Mouse (Mus musculus) midbrain, postnatal 0 days (tissue): ENCODE results near the gene Rapgef1. TPM values are rescaled to one million over a fixed set of nuclear protein-coding genes. Genes with fewer than 3 reads are reported as not detected.
A peak's percentile ranks its signal among the peaks of the same experiment; 100 is the strongest.

Experiments used
- ATAC-seq: fragments of 200-750 bp; cut with Nextera tagmentation; 2 replicates; pipeline ENCODE4 v1.8.0; 2017; ENCODE audit warnings: moderate number of reproducible peaks, mild to moderate bottlenecking, moderate TSS enrichment, moderate library complexity; ENCODE audit not compliant: low FRiP score
- DNase-seq: peaks from one replicate; pipeline ENCODE4 v3.0.0-alpha.2; 2015; ENCODE audit warnings: low spot score
- H3K27ac ChIP-seq: fragments of 300-500 bp; sonication (generic); 2 replicates; pipeline ENCODE4 v1.5.1; 2014; ENCODE audit warnings: low read depth, mild to moderate bottlenecking, low read length, mixed read lengths
- H3K27me3 ChIP-seq: fragments of 300-500 bp; sonication (generic); 2 replicates; pipeline ENCODE4 v1.6.1; 2014; ENCODE audit warnings: low read length, control low read depth, mixed read lengths; ENCODE audit not compliant: insufficient read depth
- H3K36me3 ChIP-seq: fragments of 300-500 bp; sonication (generic); 2 replicates; pipeline ENCODE4 v1.6.1; 2014; ENCODE audit warnings: low read length, control low read depth, mixed read lengths; ENCODE audit not compliant: insufficient read depth
- H3K4me1 ChIP-seq: fragments of 300-500 bp; sonication (generic); 2 replicates; pipeline ENCODE4 v1.6.1; 2014; ENCODE audit warnings: mild to moderate bottlenecking, control low read depth, antibody characterized with exemption, low read length, mixed read lengths; ENCODE audit not compliant: insufficient read depth
- H3K4me2 ChIP-seq: fragments of 300-500 bp; sonication (generic); 2 replicates; pipeline ENCODE4 v1.6.1; 2014; ENCODE audit warnings: low read depth, mild to moderate bottlenecking, low read length, mixed read lengths; ENCODE audit not compliant: poor library complexity, severe bottlenecking
- H3K4me3 ChIP-seq: fragments of 300-500 bp; sonication (generic); 2 replicates; pipeline ENCODE4 v1.5.1; 2014; ENCODE audit warnings: low read depth, mild to moderate bottlenecking, low read length, moderate library complexity
- H3K9ac ChIP-seq: fragments of 300-500 bp; sonication (generic); replicated peaks from 2 replicates; pipeline ENCODE4 v1.6.1; 2014; ENCODE audit warnings: mild to moderate bottlenecking, low read length, moderate library complexity, mixed read lengths; ENCODE audit not compliant: poor library complexity, severe bottlenecking
- H3K9me3 ChIP-seq: fragments of 300-500 bp; sonication (generic); 2 replicates; pipeline ENCODE4 v1.6.1; 2016; ENCODE audit warnings: low read length, control low read depth
- CTCF ChIP-seq: IDR thresholded peaks from 2 replicates; pipeline ENCODE4 v1.5.1; 2016; ENCODE audit warnings: antibody characterized with exemption, mild to moderate bottlenecking
- WGBS: fragments of 180-500 bp; shearing (Covaris S2); extraction: QIAGEN DNeasy Blood & Tissue Kit; methylation state at CpG from one replicate; pipeline ENCODE4 v1.1.7; 2014; 5-methylcytosine and 5-hydroxymethylcytosine counted together
- polyA plus RNA-seq: library from polyadenylated mRNA; unstranded; fragments of >200 nt; fragmentation: Nextera tagmentation; extraction: Ambion mirVana; gene quantifications from 2 replicates; pipeline ENCODE4 v1.2.1, GENCODE M21; 2015
- total RNA-seq: library from RNA; depleted of rRNA; stranded (reverse); fragments of >200 nt; gene quantifications from 2 replicates; pipeline ENCODE4 v1.2.3, GENCODE M21; 2014

The Rapgef1 gene
- total and polyA plus RNA-seq, 2 experiments from 2014 or later, result 16.2 to 109 TPM

DNA sequence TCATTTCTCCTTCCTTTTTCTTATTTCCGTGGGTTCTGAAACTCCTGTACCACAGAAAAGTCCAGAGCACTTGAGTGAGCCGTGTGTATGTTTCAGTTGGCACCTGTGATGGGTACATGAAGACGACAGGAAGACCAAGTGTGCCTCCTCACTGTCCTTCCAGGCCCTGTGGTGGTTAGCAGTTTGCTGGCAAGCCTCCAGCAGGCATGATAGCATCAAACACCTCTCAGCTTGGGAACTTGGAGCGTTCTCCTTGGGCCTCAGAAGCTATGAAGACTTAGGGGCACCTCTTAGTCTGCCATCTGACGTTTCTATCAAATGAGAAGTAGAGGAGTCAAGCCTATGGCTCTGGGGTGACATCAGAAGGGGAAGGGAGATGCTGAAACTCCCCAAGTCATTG lies 99.1 kb downstream of the Rapgef1 start:
- no peak overlapping the region for H3K4me2 ChIP-seq

DNA sequence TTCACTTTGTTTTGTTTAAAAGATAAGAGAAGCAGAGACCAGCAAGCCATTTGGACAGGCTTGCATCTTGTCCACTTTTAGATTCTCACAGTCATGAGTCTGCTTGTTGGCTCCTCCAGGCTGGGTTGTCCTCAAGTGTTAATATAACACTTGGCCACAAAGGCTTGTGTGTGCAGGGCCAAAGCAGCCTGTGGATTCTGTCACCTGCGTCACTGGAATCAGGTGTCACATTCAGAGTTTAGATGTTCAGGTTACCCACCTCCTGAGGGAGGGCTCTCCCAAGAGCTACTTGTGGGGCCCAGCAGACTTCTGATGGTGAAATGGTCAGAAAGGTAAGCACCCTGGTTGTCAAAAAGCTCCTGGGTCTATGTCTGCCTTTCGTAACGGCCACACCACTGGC lies 103.6 kb downstream of the Rapgef1 start:
- WGBS, result 92% methylated on average over 3 of the region's 3 CpGs
- no peaks in the 10 kb centered on the region for H3K9me3 ChIP-seq
- ATAC-seq (no peak), DNase-seq (no peak)
- H3K27me3 ChIP-seq, result no peaks in the 10 kb centered on the region
- peaks cover 62% of the 10 kb centered on the region for H3K36me3 ChIP-seq
- no peak overlapping the region for H3K9ac ChIP-seq
- no peak overlapping the region for H3K4me2 ChIP-seq
- H3K27ac ChIP-seq, result no peak overlapping the region
- no peak for TF ChIP-seq CTCF
- H3K4me1 ChIP-seq, result no peaks in the 10 kb centered on the region
- H3K4me3 ChIP-seq, result no peak overlapping the region

More for the DNA sequence above, 99.1 kb downstream of the Rapgef1 start:
- no peaks in the 10 kb centered on the region for H3K4me1 ChIP-seq
- no peak overlapping the region for H3K9ac ChIP-seq
- H3K27ac ChIP-seq, result no peak overlapping the region
- TF ChIP-seq CTCF, result no peak
- H3K9me3 ChIP-seq, result no peaks in the 10 kb centered on the region
- ATAC-seq (no peak), DNase-seq (no peak)
- H3K27me3 ChIP-seq, result no peaks in the 10 kb centered on the region
- WGBS, result 89% methylated on average over 5 of the region's 5 CpGs
- H3K4me3 ChIP-seq, result no peak overlapping the region
- peaks cover 41% of the 10 kb centered on the region for H3K36me3 ChIP-seq

DNA sequence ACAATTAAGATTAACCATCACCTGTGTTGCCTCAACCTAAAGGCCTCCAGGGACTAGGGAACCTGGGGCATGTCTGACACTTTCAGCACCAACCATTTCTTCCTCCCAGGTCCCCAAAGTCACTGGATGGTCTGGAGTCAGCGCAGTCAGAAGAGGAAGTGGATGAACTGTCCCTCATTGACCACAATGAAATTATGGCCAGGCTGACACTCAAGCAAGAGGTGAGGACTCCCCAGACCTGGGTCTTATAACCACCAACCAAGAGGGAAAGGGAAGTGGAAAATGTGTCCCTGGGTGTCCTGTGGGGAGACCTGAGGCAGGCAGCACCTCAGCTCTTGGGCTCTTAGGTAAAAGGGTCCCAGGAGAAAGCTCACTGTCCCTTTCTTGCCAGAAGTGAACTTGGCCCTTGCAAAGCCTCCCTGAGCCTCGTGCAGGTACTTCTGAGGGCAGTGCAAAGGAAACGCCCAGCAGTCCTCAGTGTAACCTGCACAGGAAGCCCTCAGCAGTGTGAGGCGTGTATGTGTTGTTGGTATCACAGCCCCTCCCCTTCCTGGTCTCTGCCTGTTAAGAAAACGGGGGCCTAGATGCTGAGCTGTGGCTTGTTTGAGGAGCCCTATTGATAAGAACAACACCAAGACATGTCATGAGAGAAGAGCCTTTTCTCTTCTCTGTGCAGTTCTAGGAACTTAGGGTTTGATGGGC lies 105.3 kb downstream of the Rapgef1 start:
- WGBS, result 82% methylated on average over 5 of the region's 5 CpGs
- Histone ChIP-seq H3K4me2 (no peak overlapping the region), H3K36me3 (peaks cover 70% of the 10 kb centered on the region), H3K4me1 (no peaks in the 10 kb centered on the region), H3K4me3 (no peak overlapping the region), H3K9me3 (no peaks in the 10 kb centered on the region), H3K9ac (no peak overlapping the region), H3K27ac (no peak overlapping the region), H3K27me3 (no peaks in the 10 kb centered on the region)
- ATAC-seq, result no peak
- no peak for DNase-seq
- TF ChIP-seq CTCF, result no peak

DNA sequence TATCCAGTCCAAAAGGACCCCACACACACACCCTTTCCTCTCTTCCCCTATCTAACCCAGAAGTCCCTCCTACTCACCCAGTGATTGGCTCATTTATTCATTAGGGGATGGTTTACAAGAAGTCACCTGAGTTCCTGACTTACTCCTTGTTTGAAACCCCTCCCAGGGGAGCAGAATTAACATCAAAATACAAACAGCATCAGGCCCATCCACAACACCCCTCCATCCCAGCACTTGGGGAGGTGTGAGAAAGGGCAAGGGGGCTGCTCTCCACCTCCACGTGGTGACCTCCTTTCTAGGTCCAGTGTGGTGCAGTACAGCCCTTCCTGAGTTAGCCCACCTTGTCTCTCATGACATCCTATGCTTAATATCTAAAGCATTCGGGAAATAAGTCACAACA lies 110.0 kb downstream of the Rapgef1 start:
- Histone ChIP-seq H3K4me3 (no peak overlapping the region), H3K4me2 (no peak overlapping the region), H3K4me1 (no peaks in the 10 kb centered on the region), H3K36me3 (peaks cover 86% of the 10 kb centered on the region), H3K27me3 (no peaks in the 10 kb centered on the region), H3K27ac (no peak overlapping the region), H3K9ac (no peak overlapping the region), H3K9me3 (no peaks in the 10 kb centered on the region)
- no peak for TF ChIP-seq CTCF
- DNase-seq, result no peak
- ATAC-seq, result no peak
- 55% methylated on average over 2 of the region's 2 CpGs for WGBS

DNA sequence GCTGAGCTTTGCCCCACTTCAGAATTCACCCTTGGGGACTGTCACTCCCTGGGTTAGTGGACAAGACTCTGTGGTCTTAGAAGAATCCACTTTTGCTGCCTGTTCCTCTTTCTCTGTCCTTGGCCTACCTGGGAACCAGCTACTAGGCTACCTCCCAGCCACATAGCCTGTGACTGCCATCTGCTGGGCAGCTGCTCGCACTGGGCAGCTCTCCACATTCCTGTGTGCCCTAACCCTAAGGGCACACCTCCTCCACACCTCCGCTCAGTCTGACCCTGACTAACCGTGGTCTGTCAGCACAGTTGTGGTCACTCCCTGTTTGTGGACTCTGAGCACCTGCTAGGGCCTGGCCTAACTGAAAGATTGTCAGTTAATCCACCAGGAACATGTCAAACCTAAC lies 112.0 kb downstream of the Rapgef1 start:
- Histone ChIP-seq H3K36me3 (peaks cover 83% of the 10 kb centered on the region), H3K9me3 (no peaks in the 10 kb centered on the region), H3K27ac (no peak overlapping the region), H3K4me2 (no peak overlapping the region), H3K27me3 (no peaks in the 10 kb centered on the region), H3K4me1 (no peaks in the 10 kb centered on the region), H3K9ac (no peak overlapping the region), H3K4me3 (no peak overlapping the region)
- peak; percentile 58 for TF ChIP-seq CTCF
- DNase-seq (no peak), ATAC-seq (no peak)
- 81% methylated on average over 3 of the region's 3 CpGs for WGBS

DNA sequence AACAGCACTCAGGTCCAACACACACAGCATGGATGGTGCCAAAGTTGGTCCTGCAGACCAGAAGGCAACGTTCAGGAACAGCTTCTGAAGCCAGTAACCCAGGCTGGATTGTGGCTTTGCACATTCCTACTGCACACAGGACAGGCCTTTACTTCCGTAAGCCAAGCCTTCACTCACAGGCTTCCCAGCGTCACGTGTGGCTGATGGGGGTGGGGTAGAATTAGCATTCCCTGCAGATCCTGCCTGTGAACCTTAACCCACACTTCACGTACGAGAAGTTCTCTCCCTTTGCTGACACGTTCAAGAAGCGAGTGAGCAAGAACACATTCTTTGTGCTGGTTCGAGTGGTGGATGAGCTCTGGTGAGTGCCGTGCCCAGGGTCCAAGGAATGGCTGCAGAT lies 113.0 kb downstream of the Rapgef1 start:
- 87% methylated on average over 10 of the region's 10 CpGs for WGBS
- no peak for TF ChIP-seq CTCF
- no peak overlapping the region for H3K9ac ChIP-seq
- no peak overlapping the region for H3K27ac ChIP-seq
- ATAC-seq, result no peak
- H3K4me3 ChIP-seq, result no peak overlapping the region
- H3K4me2 ChIP-seq, result no peak overlapping the region
- no peaks in the 10 kb centered on the region for H3K9me3 ChIP-seq
- H3K4me1 ChIP-seq, result no peaks in the 10 kb centered on the region
- peaks cover 84% of the 10 kb centered on the region for H3K36me3 ChIP-seq
- H3K27me3 ChIP-seq, result no peaks in the 10 kb centered on the region
- DNase-seq, result no peak
